Mouse (Mus musculus) retina, adult 2 months (tissue): Measurements from ENCODE around the gene Mxd1.
A peak's percentile ranks its signal among the peaks of the same experiment; 100 is the strongest.

ENCODE experiments used
- DNase-seq: peaks from one replicate; pipeline ENCODE4 v3.0.0-alpha.2; 2012; ENCODE audit warnings: low read depth, low spot score

The Mxd1 gene

GRCm38 (mm10) chr6:86668580-86669239 lies at the start of gene Mxd1:
Gene Mxd1, minus strand, starts transcription at chr6:86669161.
- DNase-seq = no peak

DNA sequence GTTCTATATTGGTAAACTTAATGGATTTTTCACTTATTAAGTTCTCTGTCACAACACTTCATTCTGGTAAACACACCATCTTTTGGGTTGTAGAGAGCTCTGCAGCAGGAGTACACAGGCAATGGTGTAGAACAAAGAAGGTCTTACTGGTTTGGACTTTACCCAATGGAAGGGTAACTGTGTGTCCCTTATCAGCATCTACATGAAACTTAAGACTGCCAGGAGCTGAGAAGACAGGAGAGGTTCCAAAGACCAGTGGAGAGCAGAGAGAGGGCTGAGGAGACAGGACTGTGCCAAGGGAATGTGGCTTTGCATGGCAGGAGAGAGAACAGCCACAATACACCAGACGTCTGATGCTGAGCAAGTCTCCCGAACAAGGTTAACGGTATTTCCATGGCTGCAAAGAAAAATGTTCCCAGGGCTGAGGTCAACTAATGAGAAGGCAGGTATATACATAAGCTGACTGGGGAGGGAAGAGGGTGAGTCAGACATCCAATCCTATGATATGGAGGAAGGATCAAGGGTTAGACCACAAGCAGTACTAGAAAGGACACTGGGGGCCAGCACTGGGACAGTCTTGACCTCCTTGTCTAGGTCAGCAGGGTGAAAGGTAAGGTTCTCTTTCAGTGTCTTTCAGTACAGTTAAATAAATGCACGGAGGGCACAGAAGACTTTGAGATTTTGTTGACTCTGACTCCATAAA lies 39.3 kb upstream of the Mxd1 start:
- no peak for DNase-seq

DNA sequence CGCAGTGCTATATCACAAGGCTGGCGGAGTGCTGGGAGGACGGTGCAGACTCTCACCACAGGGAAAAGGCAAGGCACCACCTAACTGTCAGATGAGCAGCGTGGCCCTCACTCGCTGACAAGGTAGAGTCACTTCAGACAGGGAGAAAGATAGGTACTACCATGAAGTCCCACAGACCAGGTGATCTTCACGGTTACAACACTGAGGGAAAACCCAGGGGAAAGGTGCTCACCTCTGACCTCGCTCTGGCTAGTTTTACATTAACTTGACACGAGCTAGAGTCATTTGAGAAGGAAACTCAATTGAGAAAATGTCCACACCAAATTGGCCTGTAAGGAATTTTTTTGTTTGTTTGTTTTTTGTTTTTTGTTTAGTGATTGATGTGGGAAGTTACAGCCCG lies 33.6 kb upstream of the Mxd1 start:
- no peak for DNase-seq

DNA sequence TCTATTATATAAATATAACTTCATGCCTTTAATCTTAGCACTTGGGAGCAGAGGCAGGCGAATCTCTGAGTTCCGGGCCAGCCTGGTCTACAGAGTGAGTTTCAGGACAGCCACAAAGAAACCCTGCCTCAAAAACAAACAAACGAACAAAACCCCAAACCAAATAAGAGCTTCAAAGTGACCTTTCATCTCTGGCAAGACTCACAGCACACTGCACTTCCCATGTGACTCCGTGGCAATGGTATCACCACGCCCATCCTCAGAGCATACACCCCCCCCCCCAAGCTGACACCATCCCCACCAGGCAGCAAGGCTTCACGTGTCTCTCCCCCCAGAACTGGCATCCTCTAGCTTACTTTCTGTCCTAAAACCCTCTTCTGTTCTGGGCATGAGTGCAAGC lies 28.9 kb upstream of the Mxd1 start:
- no peak for DNase-seq

DNA sequence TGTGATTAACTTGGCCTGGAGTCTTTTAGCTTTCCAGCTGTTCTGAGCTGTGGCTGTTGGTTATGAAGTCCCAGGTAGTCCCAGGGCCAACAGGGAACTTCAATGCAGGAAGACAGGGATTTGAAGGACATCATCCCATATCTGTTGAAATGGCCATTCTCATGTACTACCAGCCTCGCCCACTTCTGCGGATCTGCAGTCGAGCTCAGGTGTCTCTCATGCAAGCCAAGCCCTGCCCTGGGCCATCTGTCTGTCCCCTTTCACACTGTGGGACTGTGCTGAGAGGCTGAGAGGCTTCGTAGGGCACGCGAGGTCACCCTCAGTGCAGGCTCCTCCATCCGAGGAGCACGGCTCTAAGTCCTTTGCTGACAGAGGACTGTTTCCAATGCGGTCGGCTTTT lies 27.3 kb upstream of the Mxd1 start:
- DNase-seq = no peak

- peak; percentile 26 for DNase-seq
Observed at GRCm38 (mm10) chr6:86694465-86694864, 25.5 kb upstream of the Mxd1 start.

DNA sequence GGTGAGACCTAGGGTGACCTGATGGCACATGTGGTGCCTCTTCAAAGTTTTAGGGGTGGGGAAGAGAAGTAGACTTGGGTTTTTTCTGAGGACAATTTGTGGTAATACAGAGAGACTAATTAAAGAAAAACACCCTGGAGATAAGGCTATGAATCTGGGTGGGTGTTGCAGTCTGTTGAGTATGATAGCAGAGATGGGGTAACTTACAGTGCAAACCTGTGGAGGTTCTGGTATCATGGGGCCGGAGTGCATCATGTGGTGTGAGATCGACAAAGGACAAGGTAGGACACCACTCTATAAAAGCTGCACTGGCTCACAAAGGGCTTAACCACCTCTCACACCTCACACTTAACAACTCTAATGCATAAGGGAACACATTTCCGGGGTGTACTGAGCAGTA lies 20.7 kb upstream of the Mxd1 start:
- DNase-seq = no peak

DNA sequence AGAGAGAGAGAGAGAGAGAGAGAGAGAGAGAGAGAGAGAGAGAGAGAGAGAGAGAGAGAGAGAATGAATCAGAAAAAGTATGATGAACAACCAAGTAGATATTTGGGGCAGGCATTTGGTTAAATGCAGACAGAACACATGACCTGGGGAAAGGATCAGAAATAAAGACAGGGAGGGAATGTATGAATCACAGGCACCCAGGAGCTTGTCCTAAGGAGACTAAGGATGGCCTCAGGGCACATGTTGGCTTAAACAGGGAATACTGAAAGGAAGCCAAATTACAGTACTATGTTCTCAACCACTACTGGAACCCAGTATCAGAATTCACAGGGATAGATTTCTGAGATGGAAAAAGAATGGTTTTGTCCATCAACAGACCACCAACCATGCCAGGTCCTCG lies 18.0 kb upstream of the Mxd1 start:
- no peak for DNase-seq

- DNase-seq = no peak
Observed at GRCm38 (mm10) chr6:86684655-86685011, 15.7 kb upstream of the Mxd1 start.

- DNase-seq = peak; percentile 83
Observed at GRCm38 (mm10) chr6:86683872-86684654, 15.1 kb upstream of the Mxd1 start, which contains the start of gene Snrnp27. Gene Snrnp27, minus strand, starts transcription at chr6:86684522.

DNA sequence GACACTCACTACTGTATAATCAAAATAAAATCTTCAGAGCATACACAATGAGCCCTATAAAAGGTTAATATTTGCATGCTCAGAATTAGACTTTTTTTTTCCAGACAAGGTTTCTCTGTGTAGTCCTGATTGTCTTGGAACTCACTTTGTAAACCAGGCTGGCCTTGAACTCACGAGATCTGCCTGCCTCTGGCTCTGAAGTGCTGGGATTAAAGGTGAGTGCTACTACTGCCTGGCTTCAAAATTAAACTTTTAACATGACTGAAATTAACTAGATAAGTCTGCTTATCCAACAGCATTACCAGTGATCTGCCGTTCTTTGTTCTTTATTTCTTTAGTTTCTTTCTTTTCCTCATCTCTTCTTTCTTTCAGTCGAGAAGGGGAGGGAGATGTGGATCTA lies 12.3 kb upstream of the Mxd1 start:
- no peak for DNase-seq

DNA sequence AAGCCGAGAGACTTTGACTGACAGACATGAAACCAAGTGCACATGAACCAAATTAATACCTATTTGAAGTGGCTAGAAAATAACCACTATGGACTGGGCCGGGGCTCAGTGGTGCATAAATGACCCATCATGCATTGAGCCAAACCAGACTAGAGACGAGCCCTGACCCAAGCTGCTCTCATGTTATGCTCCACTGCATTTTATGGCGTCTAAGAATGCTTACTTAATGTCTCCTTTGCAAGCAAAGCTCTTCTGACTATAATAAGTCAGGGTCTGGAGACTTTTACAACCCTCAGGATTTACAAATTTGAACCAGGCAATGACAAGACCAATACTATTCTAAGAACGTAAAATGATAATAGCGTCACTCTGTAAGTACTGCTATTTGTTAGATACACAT lies 9.4 kb upstream of the Mxd1 start:
- no peak for DNase-seq

DNA sequence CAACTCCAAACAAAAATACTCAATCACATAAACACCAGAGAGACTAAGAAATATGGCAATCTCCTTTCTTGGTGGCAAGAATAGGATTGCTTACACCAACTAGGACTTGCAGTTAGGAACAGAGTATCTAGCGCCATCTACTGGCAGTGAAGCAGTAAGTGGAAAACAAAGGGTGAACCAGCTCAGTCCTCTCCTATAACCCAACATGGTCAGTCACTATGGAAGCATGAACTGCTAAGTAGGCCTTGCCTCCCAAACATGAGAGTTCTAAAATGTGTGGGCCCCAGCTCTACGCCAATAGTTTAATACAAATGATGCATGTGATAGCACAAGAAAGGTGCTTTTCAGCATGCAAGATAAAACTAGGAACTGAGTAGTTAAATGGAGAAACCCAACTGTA lies 1.9 kb upstream of the Mxd1 start:
- peak; percentile 65 for DNase-seq

GRCm38 (mm10) chr6:86669240-86669727 lies 323 bp upstream of the Mxd1 start:
- DNase-seq = peak; percentile 96

- DNase-seq = no peak
Observed at GRCm38 (mm10) chr6:86667061-86667460, 1.9 kb downstream of the Mxd1 start.

DNA sequence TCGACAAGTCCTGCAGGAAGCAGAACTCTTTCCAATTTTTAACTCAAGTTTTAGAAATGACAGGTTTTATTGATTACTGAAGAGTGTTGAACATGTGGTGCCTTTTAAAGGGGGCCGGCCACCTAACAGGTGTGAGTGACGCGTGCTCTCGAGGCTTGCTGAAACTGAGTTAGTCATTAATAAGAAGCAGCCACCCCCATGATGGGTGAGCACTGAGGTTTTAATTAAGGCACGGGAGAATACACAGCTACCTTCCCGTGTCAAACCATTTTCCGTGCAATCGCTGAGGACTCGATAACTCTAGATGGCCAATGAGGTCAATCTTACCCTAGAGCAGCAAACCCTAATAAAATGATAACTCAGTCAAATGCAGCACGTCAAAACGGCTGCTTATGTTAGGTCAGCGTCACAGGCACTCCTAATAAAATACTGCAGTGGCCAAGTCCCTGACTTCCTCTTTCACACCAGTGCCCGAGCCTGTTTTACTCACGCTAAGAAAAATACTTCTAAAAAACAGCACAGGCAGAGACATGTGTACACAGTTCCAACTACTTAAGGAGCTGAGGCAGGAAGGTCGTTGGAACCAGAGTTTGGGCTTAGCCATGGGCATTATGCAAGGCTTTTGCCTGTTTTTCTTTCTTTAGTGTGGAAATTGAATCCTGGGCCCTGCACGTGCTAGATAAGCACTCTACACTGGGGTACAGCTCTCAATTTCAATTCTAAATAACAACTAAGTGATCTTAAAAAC lies 3.2 kb downstream of the Mxd1 start:
- no peak for DNase-seq

GRCm38 (mm10) chr6:86665076-86665475 lies 3.9 kb downstream of the Mxd1 start:
- DNase-seq = no peak

- no peak for DNase-seq
Observed at GRCm38 (mm10) chr6:86660161-86660877, 8.6 kb downstream of the Mxd1 start.

- no peak for DNase-seq
Observed at GRCm38 (mm10) chr6:86658501-86658900, 10.5 kb downstream of the Mxd1 start.

DNA sequence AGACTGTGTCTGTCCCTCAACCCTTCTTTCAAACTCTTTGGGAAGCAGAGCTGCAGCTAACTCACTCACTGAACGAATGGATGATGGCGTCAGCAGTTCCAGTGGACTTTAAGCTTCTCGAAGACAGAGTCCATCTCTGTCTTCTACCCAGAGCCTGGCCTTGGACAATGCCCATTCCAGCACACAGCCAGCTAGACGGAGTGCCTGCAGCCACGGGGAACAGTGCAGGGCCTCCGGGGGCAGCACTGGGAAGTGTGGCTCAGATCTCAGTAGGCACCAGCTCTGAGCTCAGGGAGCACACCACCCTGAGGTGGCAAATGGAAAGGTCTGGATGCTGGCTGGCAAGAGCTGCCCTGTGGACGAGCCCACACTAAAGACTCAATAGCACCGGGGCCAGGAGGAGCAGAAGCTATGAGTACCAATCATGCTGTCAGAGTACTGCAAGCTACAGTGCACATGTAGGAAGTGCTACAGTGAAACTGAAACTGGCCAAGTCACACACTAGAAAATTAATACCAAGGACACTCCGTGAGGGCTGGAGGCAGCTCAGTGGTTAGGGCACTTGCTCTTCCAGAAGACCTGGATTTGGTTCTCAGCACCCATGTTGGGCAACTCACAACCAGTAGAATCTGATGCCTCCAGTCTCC lies 14.6 kb downstream of the Mxd1 start:
- DNase-seq = no peak

- DNase-seq = no peak
Observed at GRCm38 (mm10) chr6:86653026-86653425, 15.9 kb downstream of the Mxd1 start.
